8 mouse cellular contexts compared by ENCODE assay signal in genomic region chr10:93070121-93070898, GRCm38 (mm10). TPM values are rescaled to one million over a fixed set of nuclear protein-coding genes. Genes with fewer than 3 reads are reported as not detected.
A peak's percentile ranks its signal among the peaks of the same experiment; 100 is the strongest.
DNase-seq lines count a peak whose midpoint lies in the region; TF ChIP-seq lines count a peak whose summit lies in the region.

No protein-coding gene starts in this region.

- TF ChIP-seq CTCF in kidney, adult 2 months (conservative IDR thresholded peaks at IDR 0.05; ENCODE audit: insufficient read depth, insufficient read length, low read depth, low read length): peak; percentile 72
- peak; percentile 62; the same call in 1 of the 2 replicates for TF ChIP-seq CTCF in spleen, adult 2 months (IDR thresholded peaks at IDR 0.05; ENCODE audit: extremely low read depth, insufficient read depth, insufficient read length, insufficient replicate concordance)

- H3K4me3 ChIP-seq in kidney, adult 2 months (ENCODE audit: insufficient read depth, low read depth, low read length): no peak overlapping the region
- no peak overlapping the region for H3K4me3 ChIP-seq in spleen, adult 2 months (ENCODE audit: extremely low read depth, insufficient read depth, insufficient read length)

- no peaks in the 10 kb centered on the region for H3K27me3 ChIP-seq in kidney, adult 2 months (replicated peaks; ENCODE audit: control insufficient read depth, insufficient read depth, low read length)
- H3K27me3 ChIP-seq in spleen, adult 2 months (ENCODE audit: control insufficient read depth, insufficient read depth, low read length): no peaks in the 10 kb centered on the region

- WGBS in kidney, adult 2 months: 65% methylated on average over 9 of the region's 9 CpGs
- WGBS in spleen, adult 2 months: 28% methylated on average over 9 of the region's 9 CpGs

- peak overlapping the region; percentile 90 for H3K27ac ChIP-seq in kidney, adult 2 months (ENCODE audit: insufficient read depth, low read depth, low read length)
- peak overlapping the region; percentile 31; the same call in 1 of the 2 replicates for H3K27ac ChIP-seq in spleen, adult 2 months (ENCODE audit: insufficient read depth, low read length)

- no peaks in the 10 kb centered on the region for H3K36me3 ChIP-seq in kidney, adult 2 months (ENCODE audit: control insufficient read depth, insufficient read depth, low read length)
- no peaks in the 10 kb centered on the region for H3K36me3 ChIP-seq in spleen, adult 2 months (ENCODE audit: control insufficient read depth, insufficient read depth, low read length)

- no peak for TF ChIP-seq POLR2A in kidney, adult 2 months (IDR thresholded peaks at IDR 0.05; ENCODE audit: low read depth, low read length)
- no peak for TF ChIP-seq POLR2A in spleen, adult 2 months (IDR thresholded peaks at IDR 0.05; ENCODE audit: low read depth, low read length)

- DNase-seq in urinary bladder, postnatal 14 days (ENCODE audit: low spot score): peak; percentile 71
- no peak for DNase-seq in urinary bladder, adult 18-20 months (ENCODE audit: low spot score in 2 of 2)
- peak; percentile 60 for DNase-seq in adrenal gland, adult 2 months
- DNase-seq in forelimb bud, embryonic 11.5 days (ENCODE audit: low read depth, low spot score): peak; percentile 34
- DNase-seq in kidney, adult 2 months: peak; percentile 74
- DNase-seq in lung, adult 18-20 months: peak; percentile 73 to 84
- DNase-seq in spleen, adult 2 months (ENCODE audit: low read depth in 1 of 2, low spot score in 2 of 2): peak; percentile 83 to 97
- DNase-seq in urinary bladder, postnatal 10 days (ENCODE audit: low spot score): no peak

- H3K4me1 ChIP-seq in kidney, adult 2 months (ENCODE audit: control insufficient read depth, insufficient read depth, low read length): no peaks in the 10 kb centered on the region
- peaks cover 12% of the 10 kb centered on the region; the same call in 1 of the 2 replicates for H3K4me1 ChIP-seq in spleen, adult 2 months (ENCODE audit: control insufficient read depth, insufficient read depth, insufficient read length)

RNA-seq across cellular contexts. Expression of gene Cfap54, which starts 11.1 kb away (rescaled TPM):
- total RNA-seq in adrenal gland, adult 2 months (2021): 1 to 10 TPM; 4.8 to 6.8 TPM
- polyA plus RNA-seq in adrenal gland, adult 2 months (2012; rRNA removed): 0.35 and 1.6 TPM in 2 replicates
- 0.39 and 0.48 TPM in 2 replicates for polyA plus RNA-seq in kidney, adult 2 months (2012; rRNA removed)
- polyA plus RNA-seq in spleen, adult 2 months (2012; rRNA removed): 0.09 and 0.25 TPM in 2 replicates

Comparison
In these comparisons a context has a peak if more than half of its experiments do, and no peak if none do; other contexts are left out.
1. DNase-seq: peak in urinary bladder, postnatal 14 days (single experiment), adrenal gland, adult 2 months (single experiment), forelimb bud, embryonic 11.5 days (single experiment), kidney, adult 2 months (single experiment), lung, adult 18-20 months (2 of 2) and spleen, adult 2 months (2 of 2); none in urinary bladder, adult 18-20 months (0 of 2) and urinary bladder, postnatal 10 days (single experiment).